Mouse (Mus musculus): ENCODE measurements at regions not wholly inside any gene's neighbourhood (a gene's known extent, or its start where the extent isn't known, plus 50 kb on each side); places are given as distances from the start of the nearest gene placed in this dataset.
"Not testable (repeated sequence)": the region's sequence is repeated elsewhere in the genome, so short reads cannot be mapped to it uniquely, and the experiment has no call there.

DNA sequence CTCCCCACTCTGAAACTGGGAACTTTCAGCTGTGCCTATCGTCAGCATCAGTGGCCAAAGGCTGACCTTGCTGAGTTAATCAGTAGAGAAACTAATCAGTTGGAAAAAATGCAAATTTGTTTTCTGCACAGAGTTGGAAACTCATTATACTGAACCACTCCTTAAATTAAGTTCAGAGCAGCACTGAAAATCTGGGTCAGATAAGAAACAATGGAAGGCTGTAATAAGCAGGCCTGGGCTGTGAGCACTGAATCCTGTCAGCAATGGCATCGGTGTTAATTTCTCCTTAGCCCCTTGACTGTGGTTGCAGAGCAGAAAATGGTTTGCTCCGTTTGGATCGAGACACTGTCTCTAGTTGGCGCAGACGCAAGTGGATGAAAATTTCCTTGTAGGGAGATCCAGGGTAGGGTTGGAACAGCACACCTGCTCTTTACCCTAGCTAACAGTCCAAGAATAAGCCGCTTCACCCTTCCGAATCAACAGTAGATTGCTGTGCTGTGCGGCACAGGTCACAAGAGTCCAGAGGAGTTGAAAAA is 289.4 kb downstream of the Tox3 start:
- DNase-seq (ENCODE audit: low spot score in 2 of 2), result no peak

DNA sequence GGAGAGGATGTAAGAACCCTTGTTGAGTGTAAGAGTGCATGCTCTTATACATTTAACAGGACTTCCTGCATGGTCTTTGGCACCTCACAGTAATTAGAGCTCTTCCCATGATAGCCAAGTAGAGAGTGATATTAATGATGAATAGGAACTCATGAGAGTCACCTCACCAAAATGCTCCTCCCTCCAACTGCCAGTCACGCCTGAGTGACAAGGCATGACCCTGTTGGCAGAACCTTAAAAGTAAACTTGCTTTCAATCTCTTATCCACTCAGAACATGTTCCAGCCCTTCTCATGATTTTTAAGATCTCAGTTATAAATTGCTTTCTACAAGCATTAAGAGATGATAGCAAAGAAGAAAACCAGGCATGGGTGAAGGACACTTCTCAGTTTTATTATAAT is 291.8 kb downstream of the Tox3 start:
- DNase-seq (ENCODE audit: low spot score in 2 of 2), result no peak

GRCm38 (mm10) chr8:90046779-90047178 is 301.4 kb downstream of the Tox3 start:
- DNase-seq (ENCODE audit: low spot score in 2 of 2), result no peak

DNA sequence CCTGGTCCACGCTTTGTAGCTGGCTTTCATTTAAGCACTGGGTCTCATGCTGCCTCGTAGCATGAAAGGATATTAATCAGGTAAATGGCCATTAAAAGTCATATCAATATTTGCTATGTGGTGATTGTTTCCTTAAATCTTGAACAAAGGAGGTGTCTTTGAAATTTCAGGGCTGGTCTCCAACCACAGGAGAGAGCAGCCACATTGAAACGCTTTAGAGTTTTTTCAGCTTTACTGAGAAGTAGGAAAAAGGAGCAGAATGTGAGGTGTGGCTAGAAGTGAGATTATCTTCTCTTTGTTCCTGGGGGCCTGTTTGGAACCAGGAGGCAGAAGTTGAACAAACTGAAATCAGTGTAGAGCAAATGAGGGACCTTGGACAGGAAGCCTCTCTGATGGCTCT is 311.7 kb downstream of the Tox3 start:
- DNase-seq (ENCODE audit: low spot score in 2 of 2), result no peak

DNA sequence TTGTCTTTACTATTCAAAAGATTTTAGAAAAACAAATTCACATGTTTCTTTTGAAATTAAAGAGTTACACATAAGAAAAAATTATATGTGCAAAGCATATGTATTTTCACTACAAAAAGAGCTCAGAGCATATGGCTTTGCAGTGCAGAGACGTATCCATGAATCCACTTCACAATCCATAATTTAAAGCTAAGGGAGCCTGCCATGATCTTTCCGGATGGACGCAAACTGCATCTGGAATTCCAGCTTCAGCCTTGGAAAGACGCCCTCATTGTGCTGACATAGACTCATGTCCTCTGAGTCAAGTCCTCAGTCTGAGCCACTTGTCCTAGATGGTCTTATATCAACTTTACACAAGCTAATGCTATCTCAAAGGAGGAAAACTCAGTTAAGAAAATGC is 315.6 kb downstream of the Tox3 start:
- no peak for DNase-seq (ENCODE audit: low spot score in 2 of 2)

GRCm38 (mm10) chr8:90031220-90031619 is 316.9 kb downstream of the Tox3 start:
- DNase-seq (ENCODE audit: low spot score in 2 of 2), result no peak

DNA sequence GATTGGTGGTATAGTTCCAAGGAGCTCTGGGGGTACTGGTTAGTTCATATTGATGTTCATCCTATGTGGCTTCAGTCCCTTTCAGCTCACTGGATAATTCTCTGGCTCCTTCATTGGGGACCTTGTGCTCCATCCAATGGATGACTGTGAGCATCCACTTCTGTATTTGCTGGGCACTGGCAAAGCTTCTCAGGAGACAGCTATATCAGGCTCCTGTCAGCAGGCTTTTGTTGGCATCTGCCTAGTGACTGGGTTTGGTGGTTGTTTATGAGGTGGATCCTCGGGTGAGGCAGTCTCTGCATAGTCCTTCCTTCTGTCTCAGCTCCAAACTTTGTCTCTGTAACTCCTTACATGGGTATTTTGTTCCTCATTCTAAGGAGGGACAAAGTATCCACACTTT is 330.2 kb downstream of the Tox3 start:
- DNase-seq (ENCODE audit: low spot score in 2 of 2), result not testable (repeated sequence)

DNA sequence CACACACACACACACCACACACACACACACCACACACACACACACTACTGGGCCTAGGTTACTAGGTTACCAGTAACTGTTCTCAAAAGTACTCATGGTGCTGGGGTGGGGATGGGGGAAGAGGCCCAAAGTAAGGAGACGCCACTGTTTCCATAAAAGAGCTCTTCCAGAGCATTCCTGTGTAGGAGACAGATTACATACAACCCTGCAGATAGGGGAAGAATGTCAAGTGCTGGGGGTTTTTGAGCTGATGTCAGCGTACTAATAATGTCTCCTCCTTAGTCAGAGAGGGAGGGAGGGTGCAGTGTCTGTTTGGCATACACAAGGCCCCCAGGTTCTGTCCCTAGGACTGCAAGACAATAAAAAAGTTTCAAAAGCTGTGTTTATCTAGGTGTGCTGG is 334.4 kb downstream of the Tox3 start:
- no peak for DNase-seq (ENCODE audit: low spot score in 2 of 2)

DNA sequence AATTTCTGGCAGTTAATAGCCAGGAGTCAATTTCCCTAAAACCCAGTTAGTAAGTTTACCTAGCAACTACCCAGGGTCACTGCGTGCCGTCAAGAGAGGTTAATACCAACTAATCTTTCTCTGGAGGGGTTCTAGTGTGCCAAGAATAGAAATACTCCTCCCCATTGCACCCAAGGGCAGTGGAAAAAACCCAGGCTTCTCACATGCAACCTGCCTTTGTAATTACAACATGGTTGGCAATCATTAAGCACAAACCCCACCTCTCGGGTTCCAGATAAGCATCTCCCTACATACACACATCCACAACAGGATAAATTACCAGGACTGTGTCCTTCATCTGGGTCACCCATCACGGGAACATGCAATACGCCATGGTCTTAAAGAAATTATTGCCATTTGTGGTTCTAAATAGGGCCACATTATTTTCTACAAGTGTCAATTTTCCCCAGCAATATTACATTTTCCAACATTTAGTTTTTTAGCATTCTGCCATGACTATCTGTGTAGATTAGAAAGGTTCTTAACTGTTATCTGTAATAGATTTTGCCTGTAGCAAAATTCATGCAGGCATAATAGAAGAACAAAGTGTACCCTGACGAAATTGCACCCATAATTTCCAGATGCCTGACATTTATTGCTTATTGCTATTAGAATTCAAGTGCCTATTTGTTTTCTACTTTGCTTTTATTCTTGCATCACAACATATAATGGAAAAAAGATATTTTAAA is 336.3 kb downstream of the Tox3 start:
- DNase-seq (ENCODE audit: low spot score in 2 of 2), result no peak

GRCm38 (mm10) chr8:90009431-90009830 is 338.7 kb downstream of the Tox3 start:
- no peak for DNase-seq (ENCODE audit: low spot score in 2 of 2)

- DNase-seq (ENCODE audit: low spot score in 2 of 2), result peak; percentile 70 to 75
These were observed 347.1 kb downstream of the Tox3 start for GRCm38 (mm10) chr8:90000899-90001640.

- DNase-seq (ENCODE audit: low spot score in 2 of 2), result no peak
These were observed 354.4 kb downstream of the Tox3 start for GRCm38 (mm10) chr8:89993743-89994142.

GRCm38 (mm10) chr8:89983859-89984258 is 364.3 kb downstream of the Tox3 start:
- DNase-seq (ENCODE audit: low spot score in 2 of 2), result no peak

DNA sequence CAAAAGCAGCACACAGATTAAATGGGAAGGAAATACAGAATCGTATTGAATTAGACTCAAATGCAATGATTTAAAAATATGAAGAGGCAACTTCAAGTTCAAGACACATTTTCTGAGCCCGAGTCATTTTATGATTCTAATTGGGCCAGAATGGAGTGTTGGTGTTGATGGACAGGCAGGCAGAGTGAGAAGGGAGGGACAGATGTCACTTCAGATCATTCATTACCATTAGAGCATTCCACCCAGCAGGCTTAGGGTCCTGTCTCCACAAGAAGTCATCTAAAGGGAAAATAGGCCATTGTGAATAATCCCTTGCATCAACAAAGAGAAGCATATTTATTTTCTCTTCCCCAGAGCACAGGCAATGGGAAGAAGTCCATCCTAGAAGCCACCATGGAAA is 365.6 kb downstream of the Tox3 start:
- no peak for DNase-seq (ENCODE audit: low spot score in 2 of 2)

DNA sequence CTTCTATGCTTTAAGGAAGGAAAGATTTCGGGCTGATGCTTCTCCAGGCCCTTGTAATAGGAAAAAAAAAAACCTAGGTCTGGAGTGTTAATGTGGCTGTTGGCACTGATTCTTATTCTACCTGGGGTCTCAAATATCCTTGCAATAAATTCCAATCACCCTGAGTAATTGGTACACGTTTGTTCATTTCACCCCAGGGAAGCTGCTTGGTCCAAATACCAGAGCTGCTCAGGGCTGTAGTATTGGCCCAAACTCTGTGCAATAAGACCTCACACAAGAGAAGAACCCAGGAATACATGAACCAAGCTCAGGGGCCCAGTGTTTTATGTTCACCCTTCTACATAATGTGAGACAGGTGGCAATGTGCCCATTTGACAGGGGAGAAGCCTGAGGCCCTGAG is 366.8 kb downstream of the Tox3 start:
- DNase-seq (ENCODE audit: low spot score in 2 of 2), result no peak

- no peak for DNase-seq (ENCODE audit: low spot score in 2 of 2)
These were observed 367.7 kb downstream of the Tox3 start for GRCm38 (mm10) chr8:89980441-89980840.

DNA sequence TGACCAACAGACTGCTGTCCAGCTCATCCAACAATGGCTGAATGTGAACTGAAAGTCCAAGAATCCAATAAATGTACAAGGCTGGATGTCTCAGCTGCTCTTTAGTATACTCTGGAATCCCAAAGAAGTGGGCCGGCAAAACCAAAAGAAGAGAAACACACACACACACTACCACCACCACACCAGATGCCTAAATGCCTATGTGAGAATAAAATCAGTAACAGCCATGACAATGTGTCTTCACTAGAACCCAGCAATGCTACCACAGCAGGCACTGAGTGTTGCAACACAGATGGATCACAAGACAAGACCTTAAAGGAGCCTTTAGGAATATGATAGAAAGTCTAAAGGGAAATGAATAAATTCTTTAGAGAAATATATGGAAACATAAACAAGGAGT is 385.3 kb downstream of the Tox3 start:
- no peak for DNase-seq (ENCODE audit: low spot score in 2 of 2)

DNA sequence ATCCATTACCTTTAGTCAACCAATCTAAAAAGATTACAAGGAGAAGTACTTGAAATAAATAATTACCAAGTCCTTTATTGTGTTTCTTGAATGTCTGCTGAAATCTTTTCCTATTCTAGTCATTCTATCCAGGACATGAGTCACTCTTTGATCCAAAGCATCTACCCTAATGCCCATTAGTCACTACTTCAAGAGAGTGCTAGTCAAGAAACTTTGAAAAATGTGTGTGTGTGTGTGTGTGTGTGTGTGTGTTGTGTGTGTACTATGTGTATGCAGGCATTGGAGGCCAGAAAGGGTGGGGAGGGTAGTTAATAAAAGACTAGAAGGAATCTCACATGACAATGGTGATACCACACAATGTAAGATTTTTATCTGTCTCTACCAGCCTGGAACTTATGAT is 390.7 kb downstream of the Tox3 start:
- DNase-seq (ENCODE audit: low spot score in 2 of 2), result no peak

GRCm38 (mm10) chr8:89956482-89957020 is 391.6 kb downstream of the Tox3 start:
- DNase-seq (ENCODE audit: low spot score in 2 of 2), result no peak

- DNase-seq (ENCODE audit: low spot score in 2 of 2), result peak in 1 of 2 experiments; percentile 29
These were observed 409.3 kb downstream of the Tox3 start for GRCm38 (mm10) chr8:89938836-89939235.

DNA sequence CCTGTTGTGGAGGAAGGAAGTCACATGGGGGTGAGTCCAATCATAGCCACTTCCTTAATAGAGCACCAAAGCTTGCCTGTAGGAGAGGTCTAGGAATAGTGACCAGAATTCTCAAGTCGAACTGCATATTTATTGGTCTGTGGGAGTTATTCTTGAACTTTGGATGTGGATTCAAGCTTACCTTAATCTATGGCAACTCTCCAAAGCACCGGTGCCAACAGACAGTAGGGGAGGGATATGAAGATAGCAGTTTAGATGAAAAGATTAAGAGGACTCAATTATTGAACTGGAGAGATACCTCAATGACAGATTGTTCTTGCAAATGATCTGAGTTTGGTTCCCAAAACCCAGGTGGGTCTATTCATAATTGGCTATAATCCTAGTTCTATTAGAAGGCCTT is 413.6 kb downstream of the Tox3 start:
- no peak for DNase-seq (ENCODE audit: low spot score in 2 of 2)

DNA sequence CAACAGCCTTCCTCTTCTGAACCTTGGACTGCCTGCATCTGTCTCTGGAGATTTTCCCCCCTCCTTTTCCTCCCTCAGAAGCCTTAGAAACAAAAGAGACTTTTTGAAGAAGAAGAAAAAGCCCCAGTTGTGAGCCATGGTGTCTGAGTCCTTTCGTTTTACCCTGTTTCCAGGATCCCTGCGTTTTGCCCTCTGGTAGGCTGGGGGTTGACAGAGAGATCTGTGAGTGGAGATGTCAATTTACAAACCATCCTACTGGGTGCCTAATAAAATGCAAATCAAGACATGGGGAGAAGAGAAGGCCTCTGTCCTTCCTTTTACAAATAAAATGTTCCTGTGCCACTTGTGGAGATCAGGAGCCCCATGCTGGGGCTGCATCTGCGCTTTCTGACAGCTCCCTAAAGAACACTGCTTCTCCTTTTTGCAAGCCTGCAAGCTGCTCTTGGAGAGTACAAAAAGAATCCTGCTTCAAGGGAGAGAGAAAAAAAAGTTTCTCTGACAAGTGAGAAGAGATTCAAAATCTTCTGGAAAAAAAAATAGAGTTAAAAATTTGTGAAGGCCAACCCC is 421.4 kb downstream of the Tox3 start:
- DNase-seq (ENCODE audit: low spot score in 2 of 2), result no peak
